Mouse (Mus musculus): Measurements from ENCODE around the gene Spc24. TPM values are rescaled to one million over a fixed set of nuclear protein-coding genes. Genes with fewer than 3 reads are reported as not detected.
A peak's percentile ranks its signal among the peaks of the same experiment; 100 is the strongest.

Gene Spc24
- polyA plus RNA-seq, 1 experiment = 46.6 TPM

- peaks cover 6% of the 10 kb centered on the region; the same call in 1 of the 2 replicates for H3K4me1 ChIP-seq (ENCODE audit: control insufficient read depth, insufficient read depth, low read length)
- peak overlapping the region; percentile 65 for H3K27ac ChIP-seq (ENCODE audit: control insufficient read depth, insufficient read depth, low read depth, low read length, poor library complexity)
- WGBS = 30% methylated on average over 23 of the region's 23 CpGs
- peak overlapping the region; percentile 71 for H3K4me3 ChIP-seq (replicated peaks; ENCODE audit: control insufficient read depth, low read depth, low read length)
- TF ChIP-seq CTCF (IDR thresholded peaks at IDR 0.05; ENCODE audit: control insufficient read depth, insufficient read depth, low read length) = no peak
- TF ChIP-seq POLR2A (IDR thresholded peaks at IDR 0.05; ENCODE audit: borderline replicate concordance, control insufficient read depth, low read depth, low read length) = no peak
Measured at GRCm38 (mm10) chr9:21725224-21726121, 34.6 kb downstream of the Spc24 start.

GRCm38 (mm10) chr9:21724147-21724536 lies 36.0 kb downstream of the Spc24 start:
- under 1% methylated on average over 18 of the region's 18 CpGs for WGBS
- Histone ChIP-seq H3K27ac (ENCODE audit: control insufficient read depth, insufficient read depth, low read depth, low read length, poor library complexity) (peak overlapping the region; percentile 75), H3K4me1 (ENCODE audit: control insufficient read depth, insufficient read depth, low read length) (peaks cover 5% of the 10 kb centered on the region; the same call in 1 of the 2 replicates), H3K4me3 (replicated peaks; ENCODE audit: control insufficient read depth, low read depth, low read length) (peak overlapping the region; percentile 71)
- TF ChIP-seq CTCF (IDR thresholded peaks at IDR 0.05; ENCODE audit: control insufficient read depth, insufficient read depth, low read length) (no peak), POLR2A (IDR thresholded peaks at IDR 0.05; ENCODE audit: borderline replicate concordance, control insufficient read depth, low read depth, low read length) (peak; percentile 63; the same call in 1 of the 2 replicates)

DNA sequence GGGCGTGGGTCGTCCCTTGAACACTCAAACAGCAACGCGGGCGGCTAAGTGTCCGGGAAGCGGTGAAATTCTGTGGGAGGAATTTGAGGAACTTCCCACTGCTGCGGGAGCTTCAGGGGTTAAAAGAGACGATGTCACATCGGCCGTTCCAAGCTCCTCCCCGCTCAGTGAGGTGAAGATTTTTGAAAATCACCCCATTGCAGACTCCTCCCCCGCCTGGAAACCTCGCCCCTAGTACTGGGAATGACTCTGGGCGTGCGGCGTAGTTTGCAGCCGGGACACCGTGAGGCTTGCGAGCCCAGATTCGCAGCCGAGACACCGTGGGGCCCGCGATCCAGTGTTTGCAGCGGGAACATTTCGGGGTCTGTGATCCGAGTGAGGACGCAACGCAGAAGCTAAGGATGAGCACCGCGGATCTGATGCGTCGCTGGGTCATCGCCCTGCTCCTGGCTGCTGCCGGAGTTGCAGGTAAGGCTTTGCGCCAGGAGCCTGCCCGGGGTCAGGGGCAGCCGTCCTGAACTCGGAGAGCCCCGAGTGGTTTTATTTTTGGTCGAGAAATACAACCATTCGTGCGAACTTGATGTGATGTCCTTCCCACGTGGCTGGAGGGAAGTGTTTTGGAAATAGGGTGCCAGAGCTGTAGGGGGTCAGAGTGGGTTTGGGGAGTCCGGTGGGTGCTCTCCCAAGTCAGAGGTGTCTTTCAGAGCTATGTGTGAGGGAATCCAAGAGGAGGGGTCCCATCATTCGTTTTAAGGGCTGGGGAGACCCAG lies 36.5 kb downstream of the Spc24 start, which contains the start of gene Ldlr:
Gene Ldlr (plus strand): TSS at position 107 of the 770 bp plus-strand sequence.
- WGBS = under 1% methylated on average over 47 of the region's 47 CpGs
- Histone ChIP-seq H3K4me1 (ENCODE audit: control insufficient read depth, insufficient read depth, low read length) (peaks cover 3% of the 10 kb centered on the region; the same call in 1 of the 2 replicates), H3K4me3 (replicated peaks; ENCODE audit: control insufficient read depth, low read depth, low read length) (peak within 1 kb of the TSS; percentile 71), H3K27ac (ENCODE audit: control insufficient read depth, insufficient read depth, low read depth, low read length, poor library complexity) (peak within 1 kb of the TSS; percentile 75)
- peak; percentile 81; the same call in 1 of the 2 replicates for TF ChIP-seq POLR2A (IDR thresholded peaks at IDR 0.05; ENCODE audit: borderline replicate concordance, control insufficient read depth, low read depth, low read length)
- TF ChIP-seq CTCF (IDR thresholded peaks at IDR 0.05; ENCODE audit: control insufficient read depth, insufficient read depth, low read length) = no peak

DNA sequence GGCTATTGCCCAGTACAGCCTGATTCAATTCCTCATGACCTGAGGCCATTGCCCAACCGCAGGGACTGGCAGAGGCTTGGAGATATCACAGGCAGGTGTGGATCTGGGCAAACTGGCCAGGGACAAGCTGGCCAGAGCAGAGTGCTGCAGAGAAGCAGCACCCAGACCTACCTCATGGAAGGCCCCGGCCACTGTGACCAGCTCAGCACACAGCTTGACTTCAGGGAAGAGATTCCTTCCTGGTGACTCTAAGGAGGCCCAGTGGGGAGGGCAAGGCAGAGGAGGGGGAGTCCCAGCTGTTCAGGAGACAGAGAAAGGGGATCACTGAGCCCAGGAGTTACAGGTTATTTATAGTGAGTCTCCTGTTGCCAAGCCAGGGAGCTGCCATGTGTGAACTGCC lies 39.1 kb downstream of the Spc24 start:
- TF ChIP-seq CTCF (IDR thresholded peaks at IDR 0.05; ENCODE audit: control insufficient read depth, insufficient read depth, low read length) (no peak), POLR2A (IDR thresholded peaks at IDR 0.05; ENCODE audit: borderline replicate concordance, control insufficient read depth, low read depth, low read length) (no peak)
- no peak overlapping the region for H3K27ac ChIP-seq (ENCODE audit: control insufficient read depth, insufficient read depth, low read depth, low read length, poor library complexity)
- H3K4me3 ChIP-seq (replicated peaks; ENCODE audit: control insufficient read depth, low read depth, low read length) = no peak overlapping the region
- 84% methylated on average over 2 of the region's 2 CpGs for WGBS
- peaks cover 1% of the 10 kb centered on the region; the same call in 1 of the 2 replicates for H3K4me1 ChIP-seq (ENCODE audit: control insufficient read depth, insufficient read depth, low read length)

DNA sequence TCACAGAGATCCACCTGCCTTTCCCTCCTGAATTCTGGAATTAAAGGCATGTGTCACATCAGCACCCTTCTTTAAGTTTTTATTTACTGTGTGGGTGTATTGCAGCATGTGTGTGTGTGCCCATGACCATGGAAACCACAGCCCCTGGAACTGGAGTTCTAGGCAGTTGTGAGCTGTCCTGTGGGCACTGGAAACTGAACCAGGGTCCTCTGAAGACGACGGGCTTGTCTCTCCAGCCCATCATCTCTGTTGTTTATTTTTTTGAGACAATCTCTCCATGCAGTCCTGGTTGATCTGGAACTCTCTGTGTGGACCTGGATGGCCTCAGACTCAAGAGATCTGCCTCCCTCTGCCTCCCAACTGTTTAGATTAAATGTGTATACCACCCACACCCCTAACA lies 43.1 kb downstream of the Spc24 start:
- 70% methylated on average over 2 of the region's 2 CpGs for WGBS
- H3K4me1 ChIP-seq (ENCODE audit: control insufficient read depth, insufficient read depth, low read length) = no peaks in the 10 kb centered on the region; the same call in 1 of the 2 replicates
- no peak for TF ChIP-seq CTCF (IDR thresholded peaks at IDR 0.05; ENCODE audit: control insufficient read depth, insufficient read depth, low read length)
- no peak for TF ChIP-seq POLR2A (IDR thresholded peaks at IDR 0.05; ENCODE audit: borderline replicate concordance, control insufficient read depth, low read depth, low read length)
- no peak overlapping the region for H3K27ac ChIP-seq (ENCODE audit: control insufficient read depth, insufficient read depth, low read depth, low read length, poor library complexity)
- H3K4me3 ChIP-seq (replicated peaks; ENCODE audit: control insufficient read depth, low read depth, low read length) = no peak overlapping the region

- TF ChIP-seq CTCF (IDR thresholded peaks at IDR 0.05; ENCODE audit: control insufficient read depth, insufficient read depth, low read length) = no peak
- no peak for TF ChIP-seq POLR2A (IDR thresholded peaks at IDR 0.05; ENCODE audit: borderline replicate concordance, control insufficient read depth, low read depth, low read length)
- Histone ChIP-seq H3K4me3 (replicated peaks; ENCODE audit: control insufficient read depth, low read depth, low read length) (no peak overlapping the region), H3K4me1 (ENCODE audit: control insufficient read depth, insufficient read depth, low read length) (no peaks in the 10 kb centered on the region; the same call in 1 of the 2 replicates), H3K27ac (ENCODE audit: control insufficient read depth, insufficient read depth, low read depth, low read length, poor library complexity) (no peak overlapping the region)
- 5% methylated on average over 4 of the region's 4 CpGs for WGBS
Measured at GRCm38 (mm10) chr9:21715298-21715697, 44.8 kb downstream of the Spc24 start.

- H3K27ac ChIP-seq (ENCODE audit: control insufficient read depth, insufficient read depth, low read depth, low read length, poor library complexity) = no peak overlapping the region
- TF ChIP-seq POLR2A (IDR thresholded peaks at IDR 0.05; ENCODE audit: borderline replicate concordance, control insufficient read depth, low read depth, low read length) (no peak), CTCF (IDR thresholded peaks at IDR 0.05; ENCODE audit: control insufficient read depth, insufficient read depth, low read length) (no peak)
Measured at GRCm38 (mm10) chr9:21709340-21709739, 50.8 kb downstream of the Spc24 start.

More at GRCm38 (mm10) chr9:21709340-21709739, 50.8 kb downstream of the Spc24 start:
- 77% methylated on average over 3 of the region's 3 CpGs for WGBS
- Histone ChIP-seq H3K4me1 (ENCODE audit: control insufficient read depth, insufficient read depth, low read length) (no peaks in the 10 kb centered on the region), H3K4me3 (replicated peaks; ENCODE audit: control insufficient read depth, low read depth, low read length) (no peak overlapping the region)

All from bone marrow, adult 2 months (tissue).